In the genomic region with DNA sequence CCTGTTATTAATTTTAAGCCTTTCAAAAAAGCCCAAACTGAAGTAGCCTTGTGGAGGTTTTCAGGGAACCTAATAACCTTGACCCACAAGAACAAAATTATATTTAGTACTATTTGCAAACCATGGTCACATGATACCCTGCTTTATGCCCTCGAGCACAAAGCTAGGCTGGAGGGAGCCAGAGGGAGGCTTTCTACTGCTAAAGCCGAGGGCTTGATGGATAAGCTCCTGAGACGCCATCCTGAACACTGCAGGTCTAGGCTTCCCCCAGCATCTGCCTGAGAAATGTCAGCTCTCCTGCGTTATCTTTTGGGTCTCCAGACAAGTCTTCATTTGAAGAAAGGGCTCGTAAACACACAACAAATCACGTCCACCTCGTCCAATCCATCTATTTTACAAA, we compare ENCODE assay signal across 14 mouse cellular contexts.
DNase-seq lines count a peak whose midpoint lies in the region; ATAC-seq and TF ChIP-seq lines count a peak whose summit lies in the region.
"Had no signal": no experiment of that assay in that cellular context is flagged by ENCODE, and none has a peak within 500 bp of the region (broad histone marks: within the 10 kb centered on the region; RNA-seq: fewer than 3 reads in every experiment).

No protein-coding gene starts in this region.

- intact Hi-C loops in heart, adult 2 months (cut with DNase I): no loop called here
- intact Hi-C loops in heart, postnatal 14 days (cut with DNase I): no loop called here

- H3K27me3 ChIP-seq in heart, adult 2 months (ENCODE audit: control insufficient read depth, insufficient read depth, low read length): no peaks in the 10 kb centered on the region
- H3K27me3 ChIP-seq in heart, postnatal 0 days (ENCODE audit: control insufficient read depth, insufficient read depth, low read length): no peaks in the 10 kb centered on the region
- H3K27me3 ChIP-seq in CH12.LX (replicated peaks): no peaks in the 10 kb centered on the region
- H3K27me3 ChIP-seq in splenic B cell, adult 2 months (ENCODE audit: control insufficient read depth, insufficient read depth, low read length, poor library complexity, severe bottlenecking): no peaks in the 10 kb centered on the region
- no peaks in the 10 kb centered on the region for H3K27me3 ChIP-seq in midbrain, embryonic 10.5 days (ENCODE audit: low read depth, poor library complexity, severe bottlenecking)
- H3K27me3 ChIP-seq: forebrain, embryonic 15.5 days; hindbrain, embryonic 13.5 days; Patski had no signal

- ATAC-seq in heart, postnatal 0 days (ENCODE audit: insufficient read depth, low read depth): peak; percentile 50; the same call in 1 of the 2 replicates
- ATAC-seq: activated CD4-positive, CD25-positive, alpha-beta regulatory T cell, adult 4 months; CD4-positive, CD25-positive, alpha-beta regulatory T cell, adult 4 months; forebrain, embryonic 15.5 days; hindbrain, postnatal 0 days; Patski had no signal

- TF ChIP-seq CTCF in heart, adult 2 months (IDR thresholded peaks at IDR 0.05): no peak
- no peak for TF ChIP-seq CTCF in heart, postnatal 0 days (IDR thresholded peaks at IDR 0.05; ENCODE audit: low read depth)
- no peak for TF ChIP-seq CTCF in CH12.LX (conservative IDR thresholded peaks at IDR 0.05 in 1 of 2, IDR thresholded peaks at IDR 0.05 in 1 of 2; ENCODE audit: low read depth in 2 of 2, low read length in 2 of 2)

- H3K36me3 ChIP-seq in heart, adult 2 months (ENCODE audit: control insufficient read depth, insufficient read depth, low read length): peaks cover 28% of the 10 kb centered on the region
- H3K36me3 ChIP-seq in heart, postnatal 0 days (replicated peaks; ENCODE audit: control insufficient read depth, insufficient read depth, low read length): no peaks in the 10 kb centered on the region
- H3K36me3 ChIP-seq in CH12.LX (replicated peaks in 1 of 2; ENCODE audit: control insufficient read depth in 1 of 2, insufficient read depth in 1 of 2, low read length in 1 of 2): no peaks in the 10 kb centered on the region
- no peaks in the 10 kb centered on the region for H3K36me3 ChIP-seq in splenic B cell, adult 2 months (ENCODE audit: control insufficient read depth, insufficient read depth, low read length, poor library complexity, severe bottlenecking)
- H3K36me3 ChIP-seq in midbrain, embryonic 10.5 days: no peaks in the 10 kb centered on the region
- H3K36me3 ChIP-seq: forebrain, embryonic 15.5 days; hindbrain, embryonic 13.5 days had no signal

- no peak overlapping the region for H3K4me2 ChIP-seq in heart, postnatal 0 days (ENCODE audit: low read depth, low read length)
- 0 out of 2 replicates have a peak overlapping the region, but pooled peaks have one; percentile 83 for H3K4me2 ChIP-seq in CH12.LX (ENCODE audit: insufficient read depth, low read depth, poor library complexity, severe bottlenecking)
- H3K4me2 ChIP-seq: forebrain, embryonic 15.5 days; hindbrain, embryonic 13.5 days had no signal

- no peak overlapping the region for H3K4me3 ChIP-seq in heart, adult 2 months
- no peak overlapping the region for H3K4me3 ChIP-seq in heart, postnatal 0 days (ENCODE audit: low read depth, low read length)
- H3K4me3 ChIP-seq in CH12.LX (replicated peaks in 1 of 3; ENCODE audit: low read depth in 2 of 3, low read length in 2 of 3, poor library complexity in 1 of 3): no peak overlapping the region
- no peak overlapping the region for H3K4me3 ChIP-seq in midbrain, embryonic 10.5 days
- H3K4me3 ChIP-seq: forebrain, embryonic 15.5 days; hindbrain, embryonic 13.5 days had no signal

- 64% methylated on average over 7 of the region's 7 CpGs for WGBS in heart, adult 2 months
- WGBS in heart, postnatal 0 days: 55% methylated on average over 7 of the region's 7 CpGs
- WGBS in midbrain, embryonic 10.5 days: 83% methylated on average over 7 of the region's 7 CpGs

- H3K9me3 ChIP-seq in heart, postnatal 0 days (replicated peaks; ENCODE audit: control insufficient read depth, low read length): no peaks in the 10 kb centered on the region
- no peaks in the 10 kb centered on the region for H3K9me3 ChIP-seq in CH12.LX (replicated peaks; ENCODE audit: low read length)
- H3K9me3 ChIP-seq in midbrain, embryonic 10.5 days (replicated peaks): no peaks in the 10 kb centered on the region
- H3K9me3 ChIP-seq: forebrain, embryonic 15.5 days; hindbrain, embryonic 13.5 days had no signal

- no peak for TF ChIP-seq EP300 in heart, adult 2 months (IDR thresholded peaks at IDR 0.05; ENCODE audit: insufficient read depth, low read depth, low read length)
- no peak for TF ChIP-seq EP300 in heart, postnatal 0 days (IDR thresholded peaks at IDR 0.05; ENCODE audit: low read depth)
- TF ChIP-seq EP300 in CH12.LX (IDR thresholded peaks at IDR 0.05; ENCODE audit: low read length): no peak

- H3K79me2 ChIP-seq in heart, adult 2 months (replicated peaks; ENCODE audit: control insufficient read depth, insufficient read depth, low read length): no peaks in the 10 kb centered on the region
- no peaks in the 10 kb centered on the region for H3K79me2 ChIP-seq in CH12.LX (replicated peaks; ENCODE audit: control insufficient read depth, extremely low read depth, insufficient read depth, poor library complexity, severe bottlenecking)

- H3K4me1 ChIP-seq in heart, adult 2 months (ENCODE audit: control insufficient read depth, insufficient read depth, low read length): peaks cover 18% of the 10 kb centered on the region
- H3K4me1 ChIP-seq in heart, postnatal 0 days (ENCODE audit: control insufficient read depth, insufficient read depth): peaks cover 32% of the 10 kb centered on the region
- peaks cover 7 to 23% of the 10 kb centered on the region in 2 experiments for H3K4me1 ChIP-seq in CH12.LX (ENCODE audit: control insufficient read depth in 1 of 2, insufficient read depth in 2 of 2)
- no peaks in the 10 kb centered on the region for H3K4me1 ChIP-seq in midbrain, embryonic 10.5 days

- in situ Hi-C loops in CH12.LX (cut with MboI; ENCODE audit: low pct_ligation_motif_present, low pct_unique_long_range_greater_than_20kb, low sequenced_read_pairs): no loop called here

- TF ChIP-seq POLR2A in heart, adult 2 months (IDR thresholded peaks at IDR 0.05; ENCODE audit: insufficient read depth, low read depth, low read length): no peak
- no peak for TF ChIP-seq POLR2A in CH12.LX (IDR thresholded peaks at IDR 0.05; ENCODE audit: low read depth, low read length)

- peak overlapping the region; percentile 60 for H3K27ac ChIP-seq in heart, adult 2 months
- H3K27ac ChIP-seq in heart, postnatal 0 days (ENCODE audit: low read depth): peak overlapping the region; percentile 54
- no peak overlapping the region for H3K27ac ChIP-seq in CH12.LX (ENCODE audit: insufficient read depth, low read depth)
- H3K27ac ChIP-seq in midbrain, embryonic 10.5 days (replicated peaks): no peak overlapping the region
- H3K27ac ChIP-seq: forebrain, embryonic 15.5 days; hindbrain, embryonic 13.5 days; hindbrain, postnatal 0 days had no signal

- dilution Hi-C loops in CH12.LX (cut with MboI; ENCODE audit: extremely low pct_ligation_motif_present, extremely low pct_unique_long_range_greater_than_20kb, low sequenced_read_pairs): no loop called here

- DNase-seq in heart, adult 2 months: no peak
- no peak for DNase-seq in heart, postnatal 4 days
- no peak for DNase-seq in heart, postnatal 0 days (ENCODE audit: low spot score)
- no peak for DNase-seq in heart, postnatal 14 days
- DNase-seq in CH12.LX (ENCODE audit: extremely low read depth): no peak
- peak; percentile 11 for DNase-seq in splenic B cell, adult 2 months (ENCODE audit: low read depth, low spot score)
- DNase-seq in midbrain, embryonic 10.5 days (ENCODE audit: low spot score): no peak
- DNase-seq: gastrocnemius, postnatal 10 days had no signal

- no peak for TF ChIP-seq RAD21 in CH12.LX (IDR thresholded peaks at IDR 0.05; ENCODE audit: low read depth, low read length)

- H3K9ac ChIP-seq in heart, adult 2 months (ENCODE audit: low read depth, low read length): no peak overlapping the region
- no peak overlapping the region for H3K9ac ChIP-seq in heart, postnatal 0 days (replicated peaks; ENCODE audit: low read depth, low read length)
- H3K9ac ChIP-seq in CH12.LX (ENCODE audit: insufficient read depth, low read depth): no peak overlapping the region
- H3K9ac ChIP-seq: forebrain, embryonic 15.5 days; hindbrain, embryonic 13.5 days had no signal

TF ChIP-seq in CH12.LX, 34 proteins besides CTCF, POLR2A, EP300 and RAD21:
- no peak for TF ChIP-seq JUN (IDR thresholded peaks at IDR 0.05; ENCODE audit: insufficient read depth, low read depth, low read length)
- no peak for TF ChIP-seq RCOR1 (conservative IDR thresholded peaks at IDR 0.05; ENCODE audit: low read depth, low read length)
- 0 out of 2 replicates have a peak, but pooled peaks have one; percentile 19 for TF ChIP-seq USF2 (conservative IDR thresholded peaks at IDR 0.05; ENCODE audit: low read depth, low read length)
- TF ChIP-seq BHLHE40 (IDR thresholded peaks at IDR 0.05; ENCODE audit: low read depth, low read length): no peak

Comparison
In these comparisons a context has a peak if more than half of its experiments do, and no peak if none do; other contexts are left out.
1. H3K27ac ChIP-seq: peak in heart, adult 2 months (single experiment) and heart, postnatal 0 days (single experiment); none in CH12.LX (single experiment) and midbrain, embryonic 10.5 days (single experiment).